ENCODE assay signal across 29 mouse cellular contexts in the genomic region with DNA sequence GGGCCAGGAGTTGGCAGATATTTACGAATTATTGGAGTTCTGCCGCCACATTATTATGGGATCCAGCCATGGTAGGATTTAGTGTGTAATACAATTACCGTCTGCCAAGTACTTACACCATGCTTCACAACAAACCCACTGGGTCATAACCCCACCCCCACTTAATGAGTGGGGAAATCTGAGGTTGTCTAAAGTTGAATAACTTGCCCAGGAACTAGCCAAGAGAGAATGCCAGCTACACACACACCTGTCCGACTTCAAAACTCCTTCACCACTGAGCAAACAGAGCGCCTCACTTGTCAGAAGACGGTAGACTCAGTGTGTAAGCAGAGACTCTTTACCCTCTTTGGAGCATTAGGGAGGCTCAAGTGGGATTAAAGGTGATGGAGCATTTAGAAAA. TPM values are rescaled to one million over a fixed set of nuclear protein-coding genes. Genes with fewer than 3 reads are reported as not detected.
DNase-seq lines count a peak whose midpoint lies in the region; ATAC-seq and TF ChIP-seq lines count a peak whose summit lies in the region.
"Had no signal": no experiment of that assay in that cellular context is flagged by ENCODE, and none has a peak within 500 bp of the region (broad histone marks: within the 10 kb centered on the region; RNA-seq: fewer than 3 reads in every experiment).

No protein-coding gene starts in this region.

- H3K4me2 ChIP-seq in lung, postnatal 0 days (replicated peaks; ENCODE audit: low read depth, low read length): no peak overlapping the region
- H3K4me2 ChIP-seq: embryonic facial prominence, embryonic 15.5 days; forebrain, embryonic 12.5 days; forebrain, embryonic 15.5 days; heart, embryonic 12.5 days; heart, embryonic 15.5 days; hindbrain, embryonic 13.5 days had no signal

- no peak overlapping the region for H3K9ac ChIP-seq in lung, postnatal 0 days (replicated peaks; ENCODE audit: low read depth)
- H3K9ac ChIP-seq: embryonic facial prominence, embryonic 15.5 days; forebrain, embryonic 12.5 days; forebrain, embryonic 15.5 days; heart, embryonic 12.5 days; heart, embryonic 15.5 days; hindbrain, embryonic 13.5 days had no signal

- no peak for TF ChIP-seq CTCF in lung, postnatal 0 days (IDR thresholded peaks at IDR 0.05)

- peak; percentile 28 for DNase-seq in heart, adult 11 months
- DNase-seq in heart, adult 9 months (ENCODE audit: low spot score in 2 of 2): no peak
- peak; percentile 57 for DNase-seq in fat pad, adult 2 months (ENCODE audit: extremely low read depth, low read depth, low spot score)
- peak; percentile 64 for DNase-seq in lung, postnatal 0 days (ENCODE audit: low spot score)
- peak; percentile 58 for DNase-seq in lung, postnatal 36 days
- DNase-seq in urinary bladder, postnatal 25 days (ENCODE audit: low spot score): no peak
- DNase-seq: adrenal gland, adult 2 months; adrenal gland, postnatal 14 days; B cell, adult 2 months; cerebellum, adult 11-12 months; cerebellum, adult 8-10 months; cerebellum, postnatal 10 days; cerebellum, postnatal 36 days; embryo, embryonic 11 days; gastrocnemius, postnatal 25 days; heart, postnatal 10 days; heart, postnatal 36 days had no signal

- no peaks in the 10 kb centered on the region for H3K9me3 ChIP-seq in lung, postnatal 0 days (ENCODE audit: low read length)
- H3K9me3 ChIP-seq: embryonic facial prominence, embryonic 15.5 days; forebrain, embryonic 12.5 days; forebrain, embryonic 15.5 days; G1E; heart, embryonic 12.5 days; heart, embryonic 15.5 days; hindbrain, embryonic 10.5 days; hindbrain, embryonic 13.5 days had no signal

- no peak overlapping the region for H3K4me3 ChIP-seq in lung, postnatal 0 days (ENCODE audit: low read depth, low read length)
- H3K4me3 ChIP-seq: embryonic facial prominence, embryonic 15.5 days; forebrain, embryonic 12.5 days; forebrain, embryonic 15.5 days; heart, embryonic 12.5 days; heart, embryonic 15.5 days; hindbrain, embryonic 10.5 days; hindbrain, embryonic 13.5 days had no signal

- no peak overlapping the region for H3K27ac ChIP-seq in lung, postnatal 0 days (ENCODE audit: low read length)
- H3K27ac ChIP-seq: embryonic facial prominence, embryonic 15.5 days; forebrain, embryonic 12.5 days; heart, embryonic 15.5 days; hindbrain, embryonic 10.5 days; hindbrain, embryonic 13.5 days; hindbrain, postnatal 0 days had no signal

- H3K36me3 ChIP-seq in lung, postnatal 0 days (ENCODE audit: insufficient read depth, low read length): no peaks in the 10 kb centered on the region
- H3K36me3 ChIP-seq: embryonic facial prominence, embryonic 15.5 days; forebrain, embryonic 12.5 days; forebrain, embryonic 15.5 days; G1E; heart, embryonic 12.5 days; heart, embryonic 15.5 days; hindbrain, embryonic 10.5 days; hindbrain, embryonic 13.5 days had no signal

- no peaks in the 10 kb centered on the region; the same call in 1 of the 2 replicates for H3K4me1 ChIP-seq in lung, postnatal 0 days (ENCODE audit: insufficient read depth, low read depth, low read length)

- WGBS in lung, postnatal 0 days: 59% methylated on average over 6 of the region's 6 CpGs

- peak; percentile 47 for ATAC-seq in lung, postnatal 0 days
- no peak for ATAC-seq in activated CD4-positive, CD25-positive, alpha-beta regulatory T cell, adult 4 months
- ATAC-seq: forebrain, embryonic 15.5 days; hindbrain, postnatal 0 days; inflammation-experienced regulatory T-cells, adult 6 months; Patski had no signal

- H3K27me3 ChIP-seq in lung, postnatal 0 days (replicated peaks; ENCODE audit: insufficient read depth, low read length): peaks cover 25% of the 10 kb centered on the region
- H3K27me3 ChIP-seq: forebrain, embryonic 15.5 days; Patski had no signal

- no peak for TF ChIP-seq EP300 in lung, postnatal 0 days (IDR thresholded peaks at IDR 0.05)

RNA-seq across cellular contexts. Expression of a gene that starts 3.6 kb away (rescaled TPM):
- polyA plus RNA-seq in lung, postnatal 0 days (2015; fragmentation: Nextera tagmentation; extraction: Ambion mirVana): 13.0 and 17.7 TPM in 2 replicates
- polyA plus RNA-seq in activated CD4-positive, CD25-positive, alpha-beta regulatory T cell, adult 4 months (2017; shearing (Covaris generic)): not detected
- polyA plus RNA-seq: G1E had no signal

RNA-seq across cellular contexts. Expression of a gene that starts 32.6 kb away (rescaled TPM):
- polyA plus RNA-seq in lung, postnatal 0 days (2015; fragmentation: Nextera tagmentation; extraction: Ambion mirVana): 40.4 and 42.7 TPM in 2 replicates
- 10 to 100 TPM; 28.0 to 28.2 TPM for polyA plus RNA-seq in activated CD4-positive, CD25-positive, alpha-beta regulatory T cell, adult 4 months (2017; shearing (Covaris generic))

RNA-seq across cellular contexts. Expression of a gene that starts 59.2 kb away (rescaled TPM):
- polyA plus RNA-seq in lung, postnatal 0 days (2015; fragmentation: Nextera tagmentation; extraction: Ambion mirVana): 0.05 and 0.06 TPM in 2 replicates
- polyA plus RNA-seq in activated CD4-positive, CD25-positive, alpha-beta regulatory T cell, adult 4 months (2017; shearing (Covaris generic)): not detected
- polyA plus RNA-seq: adrenal gland, adult 2 months; G1E had no signal

Comparison
In these comparisons a context has a peak if more than half of its experiments do, and no peak if none do; other contexts are left out.
1. DNase-seq: peak in heart, adult 11 months (single experiment), fat pad, adult 2 months (single experiment), lung, postnatal 0 days (single experiment) and lung, postnatal 36 days (single experiment); none in heart, adult 9 months (0 of 2) and urinary bladder, postnatal 25 days (single experiment).
2. RNA of a gene that starts 3.6 kb away (polyA plus RNA-seq): 13.0 to 17.7 TPM in lung, postnatal 0 days; not detected in activated CD4-positive, CD25-positive, alpha-beta regulatory T cell, adult 4 months; every median in the first group is over 10 times any median in the second.